ENCODE assay signal across 1 mouse cellular context in the genomic region with DNA sequence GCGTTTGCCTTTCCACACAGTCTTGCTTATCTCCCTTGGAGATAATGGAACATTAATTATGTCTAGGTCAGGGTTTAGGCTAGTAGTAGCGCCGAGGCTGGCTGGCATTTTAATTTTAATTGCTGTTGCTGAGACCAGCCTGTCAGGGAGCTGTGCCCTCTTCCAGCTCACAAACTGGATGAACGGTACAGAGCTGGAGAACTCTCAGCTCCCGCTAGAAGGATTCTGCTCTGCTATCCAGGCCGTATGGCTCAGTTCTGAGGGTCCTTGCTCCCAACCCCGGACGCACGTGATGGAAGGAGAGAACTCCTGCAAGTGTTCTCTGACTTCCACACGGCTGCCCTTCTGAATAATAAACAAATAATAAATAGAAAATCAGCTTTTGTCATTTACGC.
TF ChIP-seq lines count a peak whose summit lies in the region.

No protein-coding gene starts in this region.

TF ChIP-seq in MEL, 35 proteins besides CTCF, POLR2A, EP300 and RAD21 (continued from another document):
- no peak for TF ChIP-seq CHD2 (IDR thresholded peaks at IDR 0.05; ENCODE audit: low read length)
- peak; percentile 50; the same call in 1 of the 2 replicates for TF ChIP-seq GATA1 (IDR thresholded peaks at IDR 0.05; ENCODE audit: low read depth, low read length)
- TF ChIP-seq KAT2A (conservative IDR thresholded peaks at IDR 0.05; ENCODE audit: low read depth, low read length): no peak
- no peak for TF ChIP-seq MEF2A (IDR thresholded peaks at IDR 0.05; ENCODE audit: extremely low read depth, insufficient replicate concordance, low read depth, low read length, poor library complexity, severe bottlenecking)
- TF ChIP-seq ZKSCAN1 (IDR thresholded peaks at IDR 0.05; ENCODE audit: low read depth, low read length): no peak
- TF ChIP-seq RCOR1 (IDR thresholded peaks at IDR 0.05; ENCODE audit: low read depth, low read length): no peak
- no peak for TF ChIP-seq HCFC1 (IDR thresholded peaks at IDR 0.05; ENCODE audit: low read depth, low read length)
- TF ChIP-seq USF2 (IDR thresholded peaks at IDR 0.05; ENCODE audit: borderline replicate concordance in 1 of 2, insufficient read depth in 1 of 2, low read depth in 1 of 2, low read length in 2 of 2): no peak
- TF ChIP-seq MAX (IDR thresholded peaks at IDR 0.05; ENCODE audit: low read length): no peak
